Mouse (Mus musculus): ENCODE results near the gene Robo1.

Robo1 gene

DNA sequence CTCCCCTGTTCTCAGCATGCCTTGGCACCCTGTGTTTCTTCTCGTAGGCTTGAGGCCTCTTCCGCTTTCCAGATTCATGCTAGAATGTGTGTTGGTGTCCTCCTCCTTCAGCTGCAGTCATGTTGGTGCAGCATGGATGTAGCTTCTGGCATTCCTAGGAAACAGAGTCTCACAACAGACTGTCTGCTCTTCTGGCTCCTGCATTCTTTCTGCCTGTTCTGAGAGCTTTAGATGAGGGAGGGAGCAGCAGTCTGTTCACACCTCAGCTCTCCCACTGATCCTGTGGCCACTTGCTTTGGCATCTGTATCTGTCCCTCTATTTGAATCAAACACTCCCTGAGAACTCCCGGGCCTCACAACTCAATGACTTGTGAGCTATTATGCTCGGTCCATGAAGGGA, 707.9 kb downstream of the Robo1 start:
- no peak for DNase-seq

DNA sequence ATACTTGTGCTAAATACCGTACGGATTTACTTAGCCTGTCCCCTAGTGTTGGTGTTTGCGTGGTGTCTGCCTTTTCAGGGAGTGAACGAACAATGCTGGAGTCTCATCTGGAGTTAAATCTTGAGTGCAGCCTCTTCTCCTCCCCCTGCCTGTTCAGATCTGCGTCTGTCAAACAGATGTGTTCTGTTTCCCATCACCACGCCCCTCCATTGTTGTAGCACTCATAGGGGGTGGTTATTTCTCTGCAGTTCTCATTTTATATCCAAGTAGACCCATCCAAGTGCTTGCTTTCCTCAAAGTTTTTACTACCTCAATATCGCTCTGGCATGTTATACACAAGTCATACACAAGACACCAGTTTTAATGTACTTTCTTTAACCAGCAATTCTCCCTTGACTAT, 708.7 kb downstream of the Robo1 start:
- no peak for DNase-seq

DNA sequence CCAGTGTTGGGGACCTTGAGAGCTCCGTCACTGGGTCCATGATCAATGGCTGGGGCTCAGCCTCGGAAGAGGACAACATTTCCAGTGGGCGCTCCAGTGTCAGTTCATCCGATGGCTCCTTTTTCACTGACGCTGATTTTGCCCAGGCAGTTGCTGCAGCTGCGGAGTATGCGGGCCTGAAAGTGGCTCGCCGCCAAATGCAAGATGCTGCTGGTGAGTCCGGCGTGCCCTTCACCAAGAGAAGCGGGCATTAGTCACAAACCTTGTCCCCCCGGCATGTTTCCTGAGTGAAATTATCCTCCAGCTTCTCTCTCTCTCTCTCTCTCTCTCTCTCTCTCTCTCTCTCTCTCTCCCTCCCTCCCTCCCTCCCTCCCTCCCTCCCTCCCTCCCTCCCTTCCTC, 716.2 kb downstream of the Robo1 start:
- DNase-seq: no peak

DNA sequence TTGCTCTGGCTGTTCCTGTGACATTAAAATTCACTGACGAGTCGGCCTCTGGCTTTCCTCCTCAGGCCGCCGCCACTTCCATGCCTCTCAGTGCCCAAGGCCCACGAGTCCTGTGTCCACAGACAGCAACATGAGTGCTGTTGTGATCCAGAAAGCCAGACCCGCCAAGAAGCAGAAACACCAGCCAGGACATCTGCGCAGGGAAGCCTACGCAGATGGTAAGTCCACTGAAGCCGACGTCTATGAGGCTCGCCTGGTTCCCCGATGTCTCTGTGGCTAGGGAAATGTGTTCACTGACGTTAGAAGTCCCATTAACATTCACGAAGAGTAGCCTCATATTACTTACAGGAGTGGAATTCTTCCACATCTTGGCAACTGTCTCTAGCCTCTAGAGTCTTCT, 719.6 kb downstream of the Robo1 start:
- DNase-seq: no peak

DNA sequence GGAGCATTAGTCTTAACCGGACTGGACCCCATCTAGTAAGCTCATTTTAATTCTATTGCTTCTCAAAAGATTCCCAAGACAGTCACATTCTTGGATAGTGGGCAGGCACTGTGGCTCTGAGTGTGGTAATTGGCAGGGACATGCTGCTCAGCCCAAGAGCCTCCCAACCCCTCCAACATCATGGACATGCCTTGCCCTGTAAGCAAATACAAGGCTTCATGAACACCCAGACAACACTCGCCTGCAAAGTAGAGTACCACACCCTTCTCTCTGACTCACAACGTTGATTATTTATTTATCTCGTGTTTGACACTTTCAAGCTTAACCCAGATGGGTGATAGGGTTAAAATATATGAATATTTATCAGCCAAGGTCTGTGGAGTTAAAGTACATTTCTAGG, 722.9 kb downstream of the Robo1 start:
- DNase-seq: no peak

DNA sequence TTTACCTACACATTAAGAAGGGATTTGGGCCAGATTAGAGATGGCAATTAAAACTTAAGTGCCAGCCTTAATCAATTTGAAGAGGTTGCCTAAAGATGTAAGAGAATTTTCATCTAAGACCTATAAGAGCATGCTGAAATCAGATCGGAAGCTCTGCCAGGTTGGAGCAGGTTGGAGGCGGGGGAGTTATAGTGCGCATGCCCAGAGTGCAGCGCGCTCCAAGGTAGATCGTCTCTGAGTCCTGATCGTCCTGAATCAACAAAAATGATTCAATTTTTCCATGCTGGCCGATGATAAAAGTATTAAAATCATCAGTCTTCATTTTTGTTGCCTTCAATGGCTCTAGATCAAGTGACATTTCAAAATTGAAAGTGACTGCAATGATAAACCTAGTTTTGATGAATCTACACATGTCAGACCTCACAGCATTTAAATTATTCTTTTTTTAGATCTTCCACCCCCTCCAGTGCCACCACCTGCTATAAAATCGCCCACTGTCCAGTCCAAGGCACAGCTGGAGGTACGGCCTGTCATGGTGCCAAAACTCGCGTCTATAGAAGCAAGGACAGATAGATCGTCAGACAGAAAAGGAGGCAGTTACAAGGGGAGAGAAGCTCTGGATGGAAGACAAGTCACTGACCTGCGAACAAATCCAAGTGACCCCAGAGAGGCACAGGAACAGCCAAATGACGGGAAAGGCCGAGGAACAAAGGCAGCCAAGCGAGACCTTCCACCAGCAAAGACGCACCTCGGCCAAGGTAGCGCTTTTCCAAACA, 727.3 kb downstream of the Robo1 start:
- peak; percentile 80 to 81 for DNase-seq

DNA sequence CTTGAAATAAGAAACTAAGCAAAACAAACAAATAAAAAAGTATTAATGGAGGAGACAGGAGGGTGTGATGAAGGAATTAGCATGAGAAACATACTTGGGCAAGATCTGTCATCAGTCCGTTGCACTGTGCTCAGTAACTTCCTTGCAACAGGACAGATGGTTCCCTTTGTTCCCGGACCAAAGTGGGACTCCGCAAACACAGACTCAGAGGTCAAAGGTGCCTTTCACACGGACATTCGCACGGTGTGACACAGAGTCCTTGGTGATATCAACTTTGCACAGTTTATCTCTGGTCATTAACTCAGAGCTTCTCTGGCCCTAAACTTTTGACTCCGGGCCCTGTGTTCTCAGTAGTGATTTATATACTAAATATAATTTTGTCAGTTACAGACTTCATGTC, 730.4 kb downstream of the Robo1 start:
- DNase-seq: no peak

DNA sequence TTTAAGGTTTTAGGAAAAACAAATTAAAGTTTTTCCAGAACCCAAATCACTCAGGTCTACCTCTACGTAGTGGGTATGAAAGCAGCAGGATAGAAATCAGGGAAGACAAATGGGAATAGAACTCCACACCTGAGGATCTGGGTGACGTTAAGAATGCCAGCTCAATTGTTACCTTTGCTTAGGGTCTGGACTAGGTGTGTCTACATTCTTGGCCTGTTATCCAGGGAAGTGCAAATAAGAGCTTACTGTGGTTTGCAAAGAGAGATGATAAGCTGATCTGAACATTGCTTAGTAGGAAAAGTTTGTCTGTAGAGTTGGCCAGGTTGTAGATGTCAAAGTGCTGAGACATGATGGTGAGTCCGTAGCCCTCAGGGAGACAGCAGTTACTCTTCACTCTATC, 754.4 kb downstream of the Robo1 start:
- no peak for DNase-seq

DNA sequence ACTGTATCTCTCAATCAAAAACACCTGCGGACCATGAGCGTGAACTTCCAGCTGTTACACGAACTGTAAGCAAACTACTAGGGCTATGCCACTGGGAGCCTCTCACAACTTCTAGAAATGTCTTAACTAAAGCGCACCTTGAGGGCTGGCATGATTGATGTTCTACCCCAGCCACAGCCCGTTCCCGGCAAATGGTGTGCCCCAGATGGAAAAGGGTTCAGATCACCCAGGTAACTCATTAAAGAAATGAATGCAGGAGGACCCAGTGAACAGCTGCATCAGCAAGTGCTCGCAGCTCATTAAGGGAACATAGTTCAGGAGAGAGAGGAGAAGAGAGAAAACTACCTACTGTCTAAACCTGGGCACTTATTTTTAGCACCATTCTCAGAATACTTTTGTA, 759.7 kb downstream of the Robo1 start:
- no peak for DNase-seq

DNA sequence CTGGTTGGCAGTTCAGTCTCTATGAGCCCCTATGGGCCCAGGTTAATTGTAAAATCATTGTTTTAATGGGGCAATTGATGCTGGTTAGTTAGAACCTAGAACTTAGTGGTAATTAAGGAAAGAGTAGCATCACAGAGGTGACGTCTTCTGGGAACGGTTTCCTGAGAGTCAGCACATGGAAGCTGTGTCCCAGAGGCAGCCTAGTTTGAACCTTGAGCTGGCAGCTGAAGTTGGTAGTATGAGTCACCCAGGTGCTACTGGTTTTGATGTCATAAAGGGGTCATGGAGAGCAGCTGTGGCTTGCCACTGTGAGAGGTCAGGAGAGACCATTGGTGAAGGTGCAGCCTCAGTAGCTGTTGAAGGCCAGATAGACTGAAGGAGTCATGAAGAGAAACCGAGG, 763.9 kb downstream of the Robo1 start:
- no peak for DNase-seq

DNA sequence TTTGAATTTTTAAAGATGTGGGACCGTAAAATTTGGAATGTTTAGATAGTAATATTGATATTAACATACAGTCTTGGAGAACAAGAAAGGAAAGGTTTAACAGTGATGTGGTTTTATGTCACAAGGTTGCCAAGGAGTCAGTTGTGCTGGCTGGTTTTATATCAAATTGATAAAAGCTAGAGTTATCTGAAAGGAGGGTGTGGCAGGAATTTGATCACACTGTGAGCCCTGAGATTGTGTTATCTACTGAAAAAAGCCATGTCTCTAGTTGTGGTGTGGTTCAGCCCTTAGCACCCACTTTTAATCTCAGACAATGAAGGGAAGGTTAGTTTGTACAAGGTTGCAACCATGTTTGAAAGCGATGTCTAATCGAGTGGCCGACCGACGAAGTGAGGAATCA, 764.8 kb downstream of the Robo1 start:
- no peak for DNase-seq

DNA sequence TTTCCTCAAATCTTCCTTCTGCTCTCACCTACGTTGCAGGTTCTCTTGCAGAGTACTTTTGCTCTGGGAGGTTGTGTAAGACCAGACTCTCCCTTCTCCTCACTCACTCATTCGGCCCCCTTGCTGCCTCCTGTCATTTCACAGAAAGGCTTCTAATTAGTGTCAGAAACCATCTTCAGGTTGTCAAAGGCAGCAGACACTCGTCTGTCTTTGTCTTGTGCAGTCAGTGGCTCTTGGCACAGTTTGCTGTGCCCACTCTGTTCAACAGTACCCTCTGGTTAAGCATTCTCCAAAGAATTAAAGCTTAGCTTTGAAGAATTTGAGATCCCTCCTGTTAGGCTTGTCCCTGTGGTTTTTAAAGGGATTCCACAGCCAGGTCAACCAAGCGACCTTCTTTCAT, 774.3 kb downstream of the Robo1 start:
- no peak for DNase-seq

DNA sequence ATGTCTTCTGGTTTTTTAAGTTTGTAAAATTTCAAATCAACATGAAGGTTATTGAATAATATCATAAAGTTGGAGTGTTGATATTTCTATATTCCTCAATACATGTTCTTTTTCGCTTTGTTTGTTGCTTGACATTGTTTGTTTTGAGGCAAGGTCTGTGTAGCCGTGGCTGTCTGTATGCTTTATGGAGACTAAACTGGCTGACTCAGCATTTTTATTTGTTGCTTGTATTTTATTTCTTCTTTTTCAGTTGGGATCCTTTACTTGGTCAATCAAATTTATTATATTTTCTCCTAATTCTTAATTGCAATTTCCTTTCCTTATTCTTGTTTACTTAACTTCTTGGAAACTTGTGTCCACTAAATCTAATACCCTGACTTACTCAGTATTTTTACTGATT, 775.0 kb downstream of the Robo1 start:
- no peak for DNase-seq

Measured in cerebellum, adult 18-20 months (tissue).